Mouse (Mus musculus): ENCODE measurements around the gene Hpca. TPM values are rescaled to one million over a fixed set of nuclear protein-coding genes. Genes with fewer than 3 reads are reported as not detected.

Hpca gene
- polyA plus RNA-seq, 1 experiment from 2014 or later: 1.1 TPM

GRCm38 (mm10) chr4:129130149-129130548 lies 8.3 kb upstream of the Hpca start:
- H3K4me3 ChIP-seq (ENCODE audit: low read depth, low read length): peak overlapping the region; percentile 25; the same call in 1 of the 2 replicates
- H3K4me1 ChIP-seq (ENCODE audit: control insufficient read depth, insufficient read depth, low read length): peaks cover 15% of the 10 kb centered on the region
- H3K36me3 ChIP-seq (ENCODE audit: control insufficient read depth, insufficient read depth, low read length): no peaks in the 10 kb centered on the region
- H3K9me3 ChIP-seq (ENCODE audit: control insufficient read depth, low read depth, low read length): no peaks in the 10 kb centered on the region
- WGBS: 6% methylated on average over 8 of the region's 8 CpGs
- H3K9ac ChIP-seq (replicated peaks; ENCODE audit: low read depth, low read length): no peak overlapping the region
- H3K4me2 ChIP-seq (replicated peaks; ENCODE audit: low read depth, low read length): peak overlapping the region; percentile 48
- H3K27me3 ChIP-seq (ENCODE audit: control insufficient read depth, insufficient read depth, low read length): 0 out of 2 replicates have a peak, but pooled peaks cover 1% of the 10 kb centered on the region
- no peak for ATAC-seq (ENCODE audit: insufficient number of reproducible peaks, insufficient read depth, low FRiP score, low read depth)
- H3K27ac ChIP-seq (ENCODE audit: low read length): no peak overlapping the region

GRCm38 (mm10) chr4:129129387-129129786 lies 7.6 kb upstream of the Hpca start:
- Histone ChIP-seq H3K36me3 (ENCODE audit: control insufficient read depth, insufficient read depth, low read length) (no peaks in the 10 kb centered on the region), H3K4me1 (ENCODE audit: control insufficient read depth, insufficient read depth, low read length) (peaks cover 17% of the 10 kb centered on the region), H3K9me3 (ENCODE audit: control insufficient read depth, low read depth, low read length) (no peaks in the 10 kb centered on the region), H3K9ac (replicated peaks; ENCODE audit: low read depth, low read length) (no peak overlapping the region), H3K4me3 (ENCODE audit: low read depth, low read length) (no peak overlapping the region), H3K27ac (ENCODE audit: low read length) (no peak overlapping the region), H3K4me2 (replicated peaks; ENCODE audit: low read depth, low read length) (no peak overlapping the region), H3K27me3 (ENCODE audit: control insufficient read depth, insufficient read depth, low read length) (0 out of 2 replicates have a peak, but pooled peaks cover 3% of the 10 kb centered on the region)
- no peak for ATAC-seq (ENCODE audit: insufficient number of reproducible peaks, insufficient read depth, low FRiP score, low read depth)
- WGBS: 29% methylated on average over 8 of the region's 9 CpGs

- Histone ChIP-seq H3K27ac (ENCODE audit: low read length) (no peak overlapping the region), H3K36me3 (ENCODE audit: control insufficient read depth, insufficient read depth, low read length) (no peaks in the 10 kb centered on the region), H3K9me3 (ENCODE audit: control insufficient read depth, low read depth, low read length) (no peaks in the 10 kb centered on the region), H3K9ac (replicated peaks; ENCODE audit: low read depth, low read length) (no peak overlapping the region), H3K4me3 (ENCODE audit: low read depth, low read length) (no peak overlapping the region), H3K27me3 (ENCODE audit: control insufficient read depth, insufficient read depth, low read length) (0 out of 2 replicates have a peak, but pooled peaks cover 3% of the 10 kb centered on the region), H3K4me1 (ENCODE audit: control insufficient read depth, insufficient read depth, low read length) (peaks cover 17% of the 10 kb centered on the region), H3K4me2 (replicated peaks; ENCODE audit: low read depth, low read length) (no peak overlapping the region)
- ATAC-seq (ENCODE audit: insufficient number of reproducible peaks, insufficient read depth, low FRiP score, low read depth): no peak
- whole genome bisulfite sequencing: 63% methylated on average over 13 of the region's 13 CpGs
Observed at GRCm38 (mm10) chr4:129128582-129129338, 6.9 kb upstream of the Hpca start.

- no peak for ATAC-seq (ENCODE audit: insufficient number of reproducible peaks, insufficient read depth, low FRiP score, low read depth)
- Histone ChIP-seq H3K4me1 (ENCODE audit: control insufficient read depth, insufficient read depth, low read length) (peaks cover 20% of the 10 kb centered on the region), H3K4me2 (replicated peaks; ENCODE audit: low read depth, low read length) (peak overlapping the region; percentile 11), H3K36me3 (ENCODE audit: control insufficient read depth, insufficient read depth, low read length) (no peaks in the 10 kb centered on the region), H3K9me3 (ENCODE audit: control insufficient read depth, low read depth, low read length) (no peaks in the 10 kb centered on the region), H3K4me3 (ENCODE audit: low read depth, low read length) (0 out of 2 replicates have a peak overlapping the region, but pooled peaks have one; percentile 3), H3K27me3 (ENCODE audit: control insufficient read depth, insufficient read depth, low read length) (0 out of 2 replicates have a peak, but pooled peaks cover 6% of the 10 kb centered on the region), H3K27ac (ENCODE audit: low read length) (no peak overlapping the region), H3K9ac (replicated peaks; ENCODE audit: low read depth, low read length) (no peak overlapping the region)
- 17% methylated on average over 19 of the region's 19 CpGs for WGBS
Observed at GRCm38 (mm10) chr4:129125736-129126451, 4.1 kb upstream of the Hpca start.

- 5% methylated on average over 13 of the region's 13 CpGs for WGBS
- Histone ChIP-seq H3K36me3 (ENCODE audit: control insufficient read depth, insufficient read depth, low read length) (no peaks in the 10 kb centered on the region), H3K9me3 (ENCODE audit: control insufficient read depth, low read depth, low read length) (no peaks in the 10 kb centered on the region), H3K4me3 (ENCODE audit: low read depth, low read length) (no peak overlapping the region), H3K27me3 (ENCODE audit: control insufficient read depth, insufficient read depth, low read length) (0 out of 2 replicates have a peak, but pooled peaks cover 10% of the 10 kb centered on the region), H3K9ac (replicated peaks; ENCODE audit: low read depth, low read length) (no peak overlapping the region), H3K27ac (ENCODE audit: low read length) (no peak overlapping the region), H3K4me1 (ENCODE audit: control insufficient read depth, insufficient read depth, low read length) (peaks cover 13% of the 10 kb centered on the region; the same call in 1 of the 2 replicates), H3K4me2 (replicated peaks; ENCODE audit: low read depth, low read length) (no peak overlapping the region)
- ATAC-seq (ENCODE audit: insufficient number of reproducible peaks, insufficient read depth, low FRiP score, low read depth): no peak
Observed at GRCm38 (mm10) chr4:129124652-129125146, 2.9 kb upstream of the Hpca start.

GRCm38 (mm10) chr4:129122719-129123118 lies 883 bp upstream of the Hpca start:
- Histone ChIP-seq H3K9ac (replicated peaks; ENCODE audit: low read depth, low read length) (no peak overlapping the region), H3K4me1 (ENCODE audit: control insufficient read depth, insufficient read depth, low read length) (peaks cover 13% of the 10 kb centered on the region; the same call in 1 of the 2 replicates), H3K27ac (ENCODE audit: low read length) (no peak overlapping the region), H3K4me3 (ENCODE audit: low read depth, low read length) (no peak overlapping the region), H3K4me2 (replicated peaks; ENCODE audit: low read depth, low read length) (no peak overlapping the region), H3K27me3 (ENCODE audit: control insufficient read depth, insufficient read depth, low read length) (0 out of 2 replicates have a peak, but pooled peaks cover 11% of the 10 kb centered on the region), H3K9me3 (ENCODE audit: control insufficient read depth, low read depth, low read length) (no peaks in the 10 kb centered on the region), H3K36me3 (ENCODE audit: control insufficient read depth, insufficient read depth, low read length) (no peaks in the 10 kb centered on the region)
- WGBS: 21% methylated on average over 8 of the region's 8 CpGs
- ATAC-seq (ENCODE audit: insufficient number of reproducible peaks, insufficient read depth, low FRiP score, low read depth): no peak

- Histone ChIP-seq H3K36me3 (ENCODE audit: control insufficient read depth, insufficient read depth, low read length) (no peaks in the 10 kb centered on the region), H3K27me3 (ENCODE audit: control insufficient read depth, insufficient read depth, low read length) (0 out of 2 replicates have a peak, but pooled peaks cover 11% of the 10 kb centered on the region)
- WGBS: 20% methylated on average over 9 of the region's 9 CpGs
Observed at GRCm38 (mm10) chr4:129122107-129122506, 271 bp upstream of the Hpca start.

More at GRCm38 (mm10) chr4:129122107-129122506, 271 bp upstream of the Hpca start:
- Histone ChIP-seq H3K9ac (replicated peaks; ENCODE audit: low read depth, low read length) (no peak overlapping the region), H3K4me1 (ENCODE audit: control insufficient read depth, insufficient read depth, low read length) (peaks cover 13% of the 10 kb centered on the region; the same call in 1 of the 2 replicates), H3K27ac (ENCODE audit: low read length) (no peak overlapping the region), H3K4me3 (ENCODE audit: low read depth, low read length) (no peak overlapping the region), H3K9me3 (ENCODE audit: control insufficient read depth, low read depth, low read length) (no peaks in the 10 kb centered on the region), H3K4me2 (replicated peaks; ENCODE audit: low read depth, low read length) (no peak overlapping the region)
- ATAC-seq (ENCODE audit: insufficient number of reproducible peaks, insufficient read depth, low FRiP score, low read depth): no peak

All from stomach, embryonic 14.5 days (tissue).